Mouse (Mus musculus) stomach, embryonic 16.5 days (tissue): ENCODE results near the gene Ppp2ca. TPM values are rescaled to one million over a fixed set of nuclear protein-coding genes. Genes with fewer than 3 reads are reported as not detected.

Experiments used
- ATAC-seq: fragments of 200-750 bp; cut with Nextera tagmentation; 2 replicates; pipeline ENCODE4 v1.8.0; 2017; ENCODE audit warnings: moderate number of reproducible peaks, moderate TSS enrichment; ENCODE audit not compliant: insufficient read depth, low FRiP score
- H3K27ac ChIP-seq: fragments of 300-500 bp; sonication (generic); 2 replicates; pipeline ENCODE4 v1.5.1; 2014; ENCODE audit warnings: low read length
- H3K27me3 ChIP-seq: fragments of 300-500 bp; sonication (generic); 2 replicates; pipeline ENCODE4 v1.6.1; 2014; ENCODE audit warnings: low read length, control low read depth, mixed read lengths; ENCODE audit not compliant: control insufficient read depth, insufficient read depth
- H3K36me3 ChIP-seq: fragments of 300-500 bp; sonication (generic); 2 replicates; pipeline ENCODE4 v1.6.1; 2014; ENCODE audit warnings: low read length; ENCODE audit not compliant: control insufficient read depth, insufficient read depth
- H3K4me1 ChIP-seq: fragments of 300-500 bp; sonication (generic); 2 replicates; pipeline ENCODE4 v1.6.1; 2014; ENCODE audit warnings: low read length, control low read depth, mixed read lengths; ENCODE audit not compliant: control insufficient read depth, insufficient read depth
- H3K4me2 ChIP-seq: fragments of 300-500 bp; sonication (generic); 2 replicates; pipeline ENCODE4 v1.6.1; 2014; ENCODE audit warnings: low read depth, low read length, mixed read lengths
- H3K4me3 ChIP-seq: fragments of 300-500 bp; sonication (generic); replicated peaks from 2 replicates; pipeline ENCODE4 v1.5.1; 2014; ENCODE audit warnings: mild to moderate bottlenecking, low read length
- H3K9ac ChIP-seq: fragments of 300-500 bp; sonication (generic); 2 replicates; pipeline ENCODE4 v1.6.1; 2014; ENCODE audit warnings: low read length
- H3K9me3 ChIP-seq: fragments of 300-500 bp; sonication (generic); replicated peaks from 2 replicates; pipeline ENCODE4 v1.6.1; 2016; ENCODE audit warnings: low read length, control low read depth; ENCODE audit not compliant: control insufficient read depth
- WGBS: fragments of 180-500 bp; shearing (Covaris S2); extraction: QIAGEN DNeasy Blood & Tissue Kit; methylation state at CpG from one replicate; pipeline ENCODE4 v1.1.7; 2014; 5-methylcytosine and 5-hydroxymethylcytosine counted together
- polyA plus RNA-seq: library from polyadenylated mRNA; unstranded; fragments of >200 nt; fragmentation: Nextera tagmentation; extraction: Ambion mirVana; gene quantifications from 2 replicates; pipeline ENCODE4 v1.2.1, GENCODE M21; 2015

Gene Ppp2ca
- polyA plus RNA-seq, 1 experiment from 2014 or later: 60.6 TPM

- H3K4me2 ChIP-seq: 0 out of 2 replicates have a peak overlapping the region, but pooled peaks have one; percentile 0
- peak overlapping the region; percentile 85 for H3K27ac ChIP-seq
- no peaks in the 10 kb centered on the region for H3K36me3 ChIP-seq
- H3K4me3 ChIP-seq: no peak overlapping the region
- H3K9ac ChIP-seq: no peak overlapping the region
- H3K27me3 ChIP-seq: no peaks in the 10 kb centered on the region
- H3K9me3 ChIP-seq: no peaks in the 10 kb centered on the region
- ATAC-seq: no peak
- 41% methylated on average over 4 of the region's 4 CpGs for WGBS
- H3K4me1 ChIP-seq: peaks cover 22% of the 10 kb centered on the region; the same call in 1 of the 2 replicates
Observed at GRCm38 (mm10) chr11:52085857-52086203, 12.7 kb upstream of the Ppp2ca start.

GRCm38 (mm10) chr11:52086204-52086864 is 12.1 kb upstream of the Ppp2ca start:
- Histone ChIP-seq H3K9ac (peak overlapping the region; percentile 51), H3K4me2 (peak overlapping the region; percentile 0; the same call in 1 of the 2 replicates), H3K36me3 (no peaks in the 10 kb centered on the region), H3K27ac (peak overlapping the region; percentile 85), H3K9me3 (no peaks in the 10 kb centered on the region), H3K4me1 (peaks cover 22% of the 10 kb centered on the region; the same call in 1 of the 2 replicates), H3K27me3 (no peaks in the 10 kb centered on the region), H3K4me3 (no peak overlapping the region)
- ATAC-seq: peak; percentile 38; the same call in 1 of the 2 replicates
- WGBS: 21% methylated on average over 9 of the region's 9 CpGs

GRCm38 (mm10) chr11:52089291-52089690 is 9.2 kb upstream of the Ppp2ca start:
- Histone ChIP-seq H3K4me2 (peak overlapping the region; percentile 6; the same call in 1 of the 2 replicates), H3K27ac (0 out of 2 replicates have a peak overlapping the region, but pooled peaks have one; percentile 10), H3K36me3 (no peaks in the 10 kb centered on the region), H3K9me3 (no peaks in the 10 kb centered on the region), H3K27me3 (no peaks in the 10 kb centered on the region), H3K4me3 (no peak overlapping the region), H3K9ac (peak overlapping the region; percentile 41), H3K4me1 (peaks cover 22% of the 10 kb centered on the region; the same call in 1 of the 2 replicates)
- WGBS: 28% methylated on average over 8 of the region's 8 CpGs
- peak; percentile 42; the same call in 1 of the 2 replicates for ATAC-seq

- Histone ChIP-seq H3K27me3 (no peaks in the 10 kb centered on the region), H3K4me2 (no peak overlapping the region), H3K9me3 (no peaks in the 10 kb centered on the region), H3K4me3 (no peak overlapping the region), H3K9ac (no peak overlapping the region), H3K36me3 (no peaks in the 10 kb centered on the region), H3K27ac (no peak overlapping the region), H3K4me1 (peaks cover 18% of the 10 kb centered on the region; the same call in 1 of the 2 replicates)
- no peak for ATAC-seq
- WGBS: 87% methylated on average over 9 of the region's 9 CpGs
Observed at GRCm38 (mm10) chr11:52091261-52091660, 7.2 kb upstream of the Ppp2ca start.

GRCm38 (mm10) chr11:52094568-52094967 is 3.9 kb upstream of the Ppp2ca start:
- peaks cover 10% of the 10 kb centered on the region for H3K4me1 ChIP-seq
- H3K4me3 ChIP-seq: no peak overlapping the region
- no peak overlapping the region for H3K9ac ChIP-seq
- 44% methylated on average over 5 of the region's 5 CpGs for WGBS
- no peaks in the 10 kb centered on the region for H3K27me3 ChIP-seq
- H3K27ac ChIP-seq: peak overlapping the region; percentile 17; the same call in 1 of the 2 replicates
- H3K9me3 ChIP-seq: no peaks in the 10 kb centered on the region
- no peak for ATAC-seq
- H3K36me3 ChIP-seq: no peaks in the 10 kb centered on the region
- no peak overlapping the region for H3K4me2 ChIP-seq

- Histone ChIP-seq H3K27ac (peak overlapping the region; percentile 14; the same call in 1 of the 2 replicates), H3K36me3 (no peaks in the 10 kb centered on the region), H3K27me3 (no peaks in the 10 kb centered on the region), H3K9ac (no peak overlapping the region), H3K4me2 (no peak overlapping the region), H3K4me1 (peaks cover 28% of the 10 kb centered on the region), H3K9me3 (no peaks in the 10 kb centered on the region), H3K4me3 (no peak overlapping the region)
- no peak for ATAC-seq
- WGBS: 70% methylated on average over 3 of the region's 3 CpGs
Observed at GRCm38 (mm10) chr11:52097016-52097415, 1.5 kb upstream of the Ppp2ca start.

GRCm38 (mm10) chr11:52097596-52097995 is 885 bp upstream of the Ppp2ca start:
- Histone ChIP-seq H3K9ac (peak overlapping the region; percentile 76; the same call in 1 of the 2 replicates), H3K27me3 (no peaks in the 10 kb centered on the region), H3K4me2 (peak overlapping the region; percentile 83), H3K4me3 (no peak overlapping the region), H3K36me3 (no peaks in the 10 kb centered on the region), H3K27ac (peak overlapping the region; percentile 88), H3K9me3 (no peaks in the 10 kb centered on the region), H3K4me1 (peaks cover 28% of the 10 kb centered on the region)
- no peak for ATAC-seq
- WGBS: 72% methylated on average over 2 of the region's 2 CpGs

GRCm38 (mm10) chr11:52099031-52099761 is 715 bp downstream of the Ppp2ca start:
- H3K27me3 ChIP-seq: no peaks in the 10 kb centered on the region
- peak overlapping the region; percentile 85 for H3K4me2 ChIP-seq
- peak overlapping the region; percentile 72 for H3K4me3 ChIP-seq
- ATAC-seq: peak; percentile 73
- 0% methylated on average over 67 of the region's 72 CpGs for WGBS
- peak overlapping the region; percentile 100 for H3K9ac ChIP-seq
- H3K4me1 ChIP-seq: peaks cover 28% of the 10 kb centered on the region
- H3K9me3 ChIP-seq: no peaks in the 10 kb centered on the region
- H3K36me3 ChIP-seq: no peaks in the 10 kb centered on the region
- H3K27ac ChIP-seq: peak overlapping the region; percentile 100

- Histone ChIP-seq H3K9me3 (no peaks in the 10 kb centered on the region), H3K27ac (peak overlapping the region; percentile 100), H3K4me1 (peaks cover 31% of the 10 kb centered on the region), H3K27me3 (no peaks in the 10 kb centered on the region), H3K4me3 (peak overlapping the region; percentile 72), H3K4me2 (peak overlapping the region; percentile 85), H3K9ac (peak overlapping the region; percentile 100), H3K36me3 (no peaks in the 10 kb centered on the region)
- WGBS: under 1% methylated on average over 7 of the region's 7 CpGs
- ATAC-seq: no peak
Observed at GRCm38 (mm10) chr11:52099771-52100219, 1.3 kb downstream of the Ppp2ca start.
